Mouse (Mus musculus) adrenal gland, postnatal 14 days (tissue): ENCODE measurements at regions not wholly inside any gene's neighbourhood (a gene's known extent, or its start where the extent isn't known, plus 50 kb on each side); places are given as distances from the start of the nearest gene placed in this dataset.
"Not testable (repeated sequence)": the region's sequence is repeated elsewhere in the genome, so short reads cannot be mapped to it uniquely, and the experiment has no call there.

ENCODE experiments used
- DNase-seq: peaks from one replicate; pipeline ENCODE4 v3.0.0; 2021; ENCODE audit warnings: mixed read lengths

- DNase-seq = no peak
Observed at GRCm38 (mm10) chr2:75781781-75782211, 50.2 kb upstream of the Agps start.

DNA sequence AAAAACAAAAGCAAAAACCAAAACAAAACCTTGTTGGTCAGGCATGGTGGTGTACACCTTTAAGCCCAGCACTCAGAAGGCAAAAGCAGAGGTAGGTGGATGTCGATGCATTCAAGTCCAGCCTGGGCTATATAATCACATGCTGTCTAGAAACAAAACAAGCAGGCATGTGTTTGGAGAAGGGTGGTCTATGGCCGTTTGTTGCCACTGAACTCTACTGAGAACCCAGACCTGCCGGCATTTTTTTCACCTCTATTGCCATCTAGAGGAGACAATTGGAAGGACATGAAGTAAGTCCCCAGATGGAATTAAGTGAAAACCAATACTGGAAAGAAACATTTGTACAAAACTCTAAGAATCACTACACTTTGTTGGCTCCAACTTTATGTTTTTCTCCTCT lies 50.9 kb upstream of the Agps start:
- DNase-seq = peak; percentile 52

GRCm38 (mm10) chr2:75778628-75779027 lies 53.3 kb upstream of the Agps start:
- DNase-seq = not testable (repeated sequence)

GRCm38 (mm10) chr2:75777040-75777451 lies 54.9 kb upstream of the Agps start:
- DNase-seq = peak; percentile 66

DNA sequence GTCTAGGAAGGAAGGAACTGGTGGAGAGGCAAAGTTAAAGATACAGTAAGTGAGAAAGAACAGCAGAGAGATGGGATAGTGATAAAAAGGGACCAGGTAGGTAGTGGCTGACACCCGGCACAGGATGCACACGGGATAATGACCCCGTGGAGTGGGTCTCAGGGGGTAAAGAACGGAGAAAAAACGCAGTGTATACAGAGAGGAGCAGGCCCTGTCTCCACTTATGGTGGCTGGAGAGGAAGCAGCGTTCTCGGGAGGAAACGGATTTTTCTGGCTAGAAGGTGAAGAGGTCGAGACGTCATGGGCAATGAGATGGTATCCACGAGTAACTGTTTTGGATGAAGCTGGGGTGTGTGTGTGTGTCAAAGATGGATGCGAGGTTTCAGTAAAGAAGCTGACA lies 55.4 kb upstream of the Agps start:
- DNase-seq = no peak

DNA sequence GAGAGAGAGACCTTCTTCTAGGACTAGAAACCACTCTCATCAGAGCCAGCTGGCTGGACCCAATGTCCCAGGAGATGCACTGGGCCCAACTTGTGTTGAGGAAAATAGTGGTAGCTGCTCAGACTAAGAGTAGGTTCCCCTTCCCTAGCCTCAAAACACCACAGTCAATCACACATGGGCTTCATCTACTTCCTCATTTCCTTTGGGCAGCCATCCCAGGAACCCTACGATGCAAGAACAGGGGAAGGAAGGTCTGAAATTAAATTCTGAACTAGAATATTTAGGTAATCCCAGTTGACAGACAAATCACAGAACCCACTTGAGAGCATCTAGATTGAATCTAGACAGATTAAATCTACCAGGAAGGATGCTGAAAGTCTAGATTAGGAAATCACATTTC lies 56.8 kb upstream of the Agps start:
- DNase-seq = peak; percentile 38

GRCm38 (mm10) chr2:75773431-75773830 lies 58.5 kb upstream of the Agps start:
- no peak for DNase-seq

GRCm38 (mm10) chr2:75772251-75772956 lies 59.6 kb upstream of the Agps start:
- DNase-seq = peak; percentile 71

- no peak for DNase-seq
Observed at GRCm38 (mm10) chr2:75770633-75771032, 61.3 kb upstream of the Agps start.

- DNase-seq = no peak
Observed at GRCm38 (mm10) chr2:75768559-75769304, 63.2 kb upstream of the Agps start.

DNA sequence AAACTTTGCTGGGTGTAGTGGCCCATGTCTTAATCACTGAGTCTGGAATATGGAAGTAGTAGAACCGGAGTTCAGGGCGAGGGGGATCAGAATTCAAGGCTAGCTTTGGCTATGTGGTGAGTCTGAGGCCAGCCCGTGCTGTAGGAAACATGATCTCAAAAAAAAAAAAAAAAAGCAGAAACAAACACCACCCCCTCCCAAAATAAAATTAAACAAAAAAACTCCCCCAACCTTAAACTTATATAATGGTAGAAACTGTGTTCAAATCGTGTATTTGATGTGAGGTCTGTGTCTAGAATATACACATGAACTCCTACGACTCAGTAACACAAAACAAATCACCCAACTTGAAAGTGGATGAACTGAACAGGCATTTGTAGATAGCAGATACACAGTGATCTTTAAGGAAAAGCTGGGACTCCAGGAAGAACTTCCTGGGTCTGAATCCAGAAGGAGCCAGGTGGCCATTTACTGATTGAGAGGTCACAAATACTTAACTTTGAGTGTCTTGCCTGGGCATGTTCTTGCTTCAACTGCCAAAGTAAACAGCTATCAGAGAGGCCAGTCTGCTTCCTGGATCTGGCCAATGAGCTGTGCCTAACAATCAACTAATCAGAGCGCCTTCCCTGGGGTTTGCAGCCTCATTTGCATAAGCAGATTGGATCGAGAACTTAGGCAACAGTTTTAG lies 63.6 kb upstream of the Nfe2l2 start:
- DNase-seq = no peak

DNA sequence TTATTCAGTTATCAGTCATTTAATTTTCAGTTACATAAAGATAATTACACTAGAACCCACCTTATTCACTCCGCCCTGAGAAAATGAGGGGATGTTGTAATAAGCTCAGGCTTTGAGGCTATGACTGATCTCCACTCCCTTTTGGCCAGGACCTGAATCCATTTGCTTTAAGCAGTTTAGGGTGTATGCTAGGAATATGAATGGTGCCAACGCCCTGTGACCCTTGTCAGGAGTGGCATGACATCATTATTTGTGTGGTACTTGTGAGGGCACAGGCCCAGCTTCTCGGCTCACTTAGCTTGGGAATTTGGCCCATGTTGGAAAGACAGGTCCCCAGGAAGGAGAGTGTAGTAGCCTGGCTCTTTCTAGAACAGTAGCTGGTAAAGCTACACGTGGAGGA lies 61.0 kb upstream of the Nfe2l2 start:
- no peak for DNase-seq

GRCm38 (mm10) chr2:75763252-75763651 lies 58.8 kb upstream of the Nfe2l2 start:
- DNase-seq = peak; percentile 30

- DNase-seq = no peak
Observed at GRCm38 (mm10) chr2:75762030-75762429, 57.6 kb upstream of the Nfe2l2 start.

GRCm38 (mm10) chr2:75761626-75762025 lies 57.2 kb upstream of the Nfe2l2 start:
- no peak for DNase-seq

GRCm38 (mm10) chr2:75759196-75759885 lies 54.9 kb upstream of the Nfe2l2 start:
- DNase-seq = no peak

DNA sequence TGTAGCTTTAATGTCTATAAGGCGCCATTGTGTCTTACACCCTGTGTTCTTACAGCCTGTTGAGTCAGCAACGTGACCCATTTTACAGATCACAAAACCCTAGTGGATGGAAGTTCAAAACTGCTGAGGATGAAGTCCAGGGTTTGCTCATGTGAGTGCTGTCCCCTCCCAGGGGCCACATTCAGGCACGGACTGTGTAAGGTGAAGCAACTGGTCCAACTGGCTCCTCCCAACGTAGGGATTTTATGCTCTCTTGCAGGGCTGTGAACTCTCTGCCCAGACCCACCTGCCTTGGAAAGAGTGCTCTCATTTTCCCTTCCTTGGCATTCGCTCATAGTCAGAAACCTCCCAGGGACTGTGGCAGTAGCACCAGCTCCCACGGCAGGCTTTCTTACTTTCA lies 53.8 kb upstream of the Nfe2l2 start:
- DNase-seq = no peak

DNA sequence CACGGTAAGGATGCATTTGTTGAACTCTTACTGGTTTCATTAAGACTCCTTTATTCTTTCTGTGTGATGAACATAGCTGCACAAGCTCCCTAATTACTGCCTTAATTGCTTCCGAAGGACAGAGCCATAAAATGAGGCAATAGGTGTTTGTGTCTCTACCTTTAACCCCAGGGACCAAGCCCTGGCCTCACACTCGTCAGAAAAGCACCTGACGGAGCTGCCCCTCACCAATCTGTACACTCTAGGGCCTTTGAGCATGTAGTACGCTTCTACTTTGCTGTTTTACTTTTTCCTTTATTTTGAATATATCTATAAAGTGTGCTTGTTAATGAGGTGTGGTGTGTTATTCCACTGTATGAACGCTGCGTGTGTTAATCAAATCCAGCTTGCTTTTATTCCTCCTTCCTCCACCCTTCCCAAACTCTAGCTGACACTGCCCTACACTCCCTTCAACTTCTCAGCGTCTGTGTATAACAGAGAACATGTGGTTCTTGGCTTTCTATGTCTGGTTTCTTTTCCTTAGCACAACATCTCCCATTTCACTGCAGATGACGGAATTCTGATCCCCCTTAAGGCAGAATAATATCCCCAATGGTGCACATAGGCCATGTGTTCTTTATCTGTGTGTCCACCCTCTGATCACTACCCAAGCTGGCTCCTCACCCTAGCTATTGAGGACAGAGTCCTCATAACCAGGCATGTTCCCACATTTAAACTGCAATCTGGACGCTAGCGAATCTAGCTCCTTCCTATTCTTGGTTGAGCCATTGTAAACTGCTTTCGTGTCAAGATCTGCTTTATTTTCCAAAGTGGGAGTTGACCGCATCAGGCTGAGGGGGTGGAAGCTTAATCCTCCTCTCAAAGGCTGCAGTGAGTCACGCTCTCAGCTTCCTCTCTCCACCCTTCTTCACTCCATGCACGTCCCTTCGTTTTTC lies 52.5 kb upstream of the Nfe2l2 start:
- no peak for DNase-seq

DNA sequence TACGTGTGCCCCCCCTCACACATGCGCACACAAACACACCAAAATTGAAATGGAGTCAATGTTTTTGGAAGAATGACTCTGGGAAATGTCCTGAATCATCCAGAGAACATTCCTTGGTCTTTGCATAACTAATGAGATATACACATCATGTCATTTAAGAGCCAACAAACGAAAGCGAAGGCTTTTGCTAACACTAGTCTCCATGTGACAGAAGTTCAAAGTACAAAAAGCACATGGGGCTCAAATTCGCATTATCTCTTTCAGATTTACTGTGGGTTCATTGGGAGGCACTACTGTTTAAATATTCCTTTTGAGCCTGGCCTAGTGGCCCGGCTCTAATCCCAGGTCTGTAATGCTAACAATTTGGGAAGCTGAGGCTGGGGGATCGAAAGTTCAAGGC lies 50.2 kb upstream of the Nfe2l2 start:
- DNase-seq = no peak
